Mouse (Mus musculus): ENCODE data around the gene Trim52. TPM values are rescaled to one million over a fixed set of nuclear protein-coding genes. Genes with fewer than 3 reads are reported as not detected.

The Trim52 gene
- not detected in 2 replicates for polyA plus RNA-seq (2016; fragmentation: Nextera tagmentation; extraction: Ambion mirVana)

GRCm38 (mm10) chr14:106105980-106106379, at the start of gene Trim52:
Gene Trim52, plus strand, starts transcription at chr14:106106198.
- no peak within 1 kb of the TSS for H3K9ac ChIP-seq
- no peak within 1 kb of the TSS for H3K4me3 ChIP-seq (replicated peaks)
- no peaks in the 10 kb centered on the region for H3K4me1 ChIP-seq
- 95% methylated on average over 21 of the region's 21 CpGs for WGBS
- ATAC-seq (ENCODE audit: low FRiP score), result no peak
- no peaks in the 10 kb centered on the region for H3K27me3 ChIP-seq
- no peaks in the 10 kb centered on the region for H3K36me3 ChIP-seq (replicated peaks)
- H3K27ac ChIP-seq, result no peak within 1 kb of the TSS
- no peaks in the 10 kb centered on the region for H3K9me3 ChIP-seq
- H3K4me2 ChIP-seq, result no peak within 1 kb of the TSS

DNA sequence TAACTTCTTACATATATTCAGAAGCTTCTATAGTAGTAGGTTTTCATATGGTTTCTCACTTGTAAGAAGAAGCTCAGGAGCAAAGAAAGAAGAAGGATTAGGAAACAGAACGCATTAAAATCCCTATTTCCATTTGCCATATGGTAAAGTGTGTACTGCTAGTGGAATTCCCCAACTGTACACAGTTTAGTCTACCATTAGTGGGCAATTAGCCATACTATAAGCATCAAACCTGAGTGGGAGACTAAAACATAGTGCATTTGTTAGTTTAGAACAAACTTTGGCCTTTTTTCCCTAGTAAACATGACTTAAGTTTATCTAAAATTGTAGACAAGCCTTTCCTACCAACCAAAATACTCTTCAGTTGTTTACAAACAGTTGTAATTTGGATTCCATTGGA, 33.4 kb upstream of the Trim52 start:
- Histone ChIP-seq H3K36me3 (replicated peaks) (no peaks in the 10 kb centered on the region), H3K4me3 (replicated peaks) (no peak overlapping the region), H3K9ac (no peak overlapping the region), H3K27ac (no peak overlapping the region), H3K9me3 (no peaks in the 10 kb centered on the region), H3K27me3 (no peaks in the 10 kb centered on the region), H3K4me1 (no peaks in the 10 kb centered on the region), H3K4me2 (no peak overlapping the region)
- 82% methylated on average over 1 of the region's 1 CpGs for WGBS
- ATAC-seq (ENCODE audit: low FRiP score), result no peak

DNA sequence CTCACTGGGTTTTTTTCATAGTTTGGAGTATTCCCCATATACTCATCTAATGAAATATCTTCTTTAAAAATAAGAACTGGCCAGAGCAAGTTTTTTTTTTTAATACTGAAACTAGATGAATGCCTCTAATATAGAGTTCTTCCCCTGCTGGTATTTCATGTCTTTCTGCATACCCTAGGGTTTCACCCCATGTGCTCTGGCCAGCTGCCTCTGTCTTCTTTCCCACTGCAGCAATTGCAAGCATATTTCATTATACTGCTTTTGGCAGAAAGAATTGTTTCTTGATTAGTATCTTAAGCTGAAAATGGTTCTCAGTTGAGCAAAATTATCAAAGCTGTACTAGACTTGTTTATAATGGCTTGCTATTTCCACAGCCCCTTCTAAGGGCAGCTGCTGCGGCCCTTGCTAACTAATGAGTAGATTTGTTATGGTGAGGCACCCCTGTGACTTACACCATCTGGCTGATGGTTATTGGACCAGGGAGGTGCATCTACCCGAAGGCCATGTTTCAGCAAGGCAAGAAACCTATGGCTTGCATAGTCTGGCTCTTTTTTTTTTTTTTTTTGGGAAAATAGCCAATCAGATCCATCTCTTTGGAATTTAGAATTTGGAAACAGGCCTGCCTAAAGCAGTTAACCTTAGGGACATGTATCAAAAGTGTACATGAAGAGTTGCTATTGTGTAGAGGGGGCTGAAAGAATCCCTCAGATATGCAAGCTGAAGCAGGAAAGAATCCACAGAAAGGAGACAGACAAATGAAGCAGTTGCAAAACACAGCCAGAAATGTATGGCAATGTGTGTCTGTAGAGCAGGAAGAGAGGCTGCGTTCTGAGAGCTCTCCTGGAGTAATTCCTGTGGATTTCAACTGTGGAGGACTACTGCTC, 30.6 kb upstream of the Trim52 start:
- no peak overlapping the region for H3K4me3 ChIP-seq (replicated peaks)
- H3K9me3 ChIP-seq, result no peaks in the 10 kb centered on the region
- H3K4me1 ChIP-seq, result no peaks in the 10 kb centered on the region
- H3K36me3 ChIP-seq (replicated peaks), result no peaks in the 10 kb centered on the region
- H3K4me2 ChIP-seq, result no peak overlapping the region
- no peak for ATAC-seq (ENCODE audit: low FRiP score)
- no peak overlapping the region for H3K9ac ChIP-seq
- H3K27me3 ChIP-seq, result no peaks in the 10 kb centered on the region
- no peak overlapping the region for H3K27ac ChIP-seq
- WGBS, result 74% methylated on average over 3 of the region's 3 CpGs

DNA sequence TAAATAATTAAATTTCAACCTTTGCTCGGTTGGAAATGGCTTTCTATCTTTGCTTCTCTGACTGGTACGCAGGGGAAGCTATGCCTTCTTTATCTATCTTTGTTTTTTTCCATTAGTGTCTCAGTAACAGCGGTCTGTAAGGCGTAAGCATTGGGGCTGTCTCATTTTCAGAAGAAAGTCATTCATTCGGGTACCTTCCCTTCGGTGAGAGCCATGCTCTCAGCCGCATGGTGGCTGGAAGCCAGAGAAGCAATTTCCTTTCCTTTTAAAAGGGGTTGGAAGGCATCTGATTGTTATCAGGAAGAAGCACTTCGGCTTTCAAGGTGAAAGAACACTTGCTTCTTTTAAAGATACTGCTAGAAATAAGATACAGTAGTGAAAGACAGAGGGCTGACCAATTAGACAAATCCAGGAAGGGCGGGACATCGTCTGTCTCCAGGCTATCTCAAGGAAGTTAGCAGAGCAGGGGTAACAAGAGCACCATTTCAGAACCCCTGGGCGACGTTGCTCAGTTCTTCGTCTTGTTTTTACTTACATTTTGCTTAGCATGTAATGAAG, 17.4 kb upstream of the Trim52 start:
- 82% methylated on average over 13 of the region's 13 CpGs for WGBS
- no peaks in the 10 kb centered on the region for H3K36me3 ChIP-seq (replicated peaks)
- ATAC-seq (ENCODE audit: low FRiP score), result no peak

DNA sequence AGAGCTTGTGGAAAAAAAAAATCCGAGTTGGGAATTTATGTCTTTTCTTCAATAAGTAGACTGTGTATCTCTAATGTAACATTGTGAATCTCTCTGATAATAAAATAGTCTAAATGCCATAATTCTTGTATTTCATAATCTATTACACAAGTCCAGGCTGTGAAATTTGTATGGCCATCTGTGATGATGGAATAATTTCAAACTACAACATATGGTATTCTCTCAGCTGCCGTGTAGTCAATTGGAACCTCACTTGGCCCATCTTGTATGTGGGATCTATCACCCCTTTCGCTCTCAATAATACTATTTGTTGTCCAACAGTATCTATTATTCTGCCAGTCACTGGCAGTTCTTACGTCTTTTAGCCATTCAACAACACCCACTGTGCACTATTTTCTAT, 9.2 kb upstream of the Trim52 start:
- ATAC-seq (ENCODE audit: low FRiP score), result no peak
- no peaks in the 10 kb centered on the region for H3K36me3 ChIP-seq (replicated peaks)
- no peak overlapping the region for H3K4me3 ChIP-seq (replicated peaks)
- H3K27me3 ChIP-seq, result no peaks in the 10 kb centered on the region
- H3K27ac ChIP-seq, result no peak overlapping the region
- H3K4me2 ChIP-seq, result no peak overlapping the region
- H3K9me3 ChIP-seq, result no peaks in the 10 kb centered on the region
- no peaks in the 10 kb centered on the region for H3K4me1 ChIP-seq
- 87% methylated on average over 4 of the region's 4 CpGs for WGBS
- no peak overlapping the region for H3K9ac ChIP-seq

More for the DNA sequence above, 17.4 kb upstream of the Trim52 start:
- no peak overlapping the region for H3K4me3 ChIP-seq (replicated peaks)
- no peaks in the 10 kb centered on the region for H3K27me3 ChIP-seq
- H3K27ac ChIP-seq, result no peak overlapping the region
- H3K9me3 ChIP-seq, result no peaks in the 10 kb centered on the region
- H3K4me1 ChIP-seq, result no peaks in the 10 kb centered on the region
- H3K9ac ChIP-seq, result no peak overlapping the region
- no peak overlapping the region for H3K4me2 ChIP-seq

DNA sequence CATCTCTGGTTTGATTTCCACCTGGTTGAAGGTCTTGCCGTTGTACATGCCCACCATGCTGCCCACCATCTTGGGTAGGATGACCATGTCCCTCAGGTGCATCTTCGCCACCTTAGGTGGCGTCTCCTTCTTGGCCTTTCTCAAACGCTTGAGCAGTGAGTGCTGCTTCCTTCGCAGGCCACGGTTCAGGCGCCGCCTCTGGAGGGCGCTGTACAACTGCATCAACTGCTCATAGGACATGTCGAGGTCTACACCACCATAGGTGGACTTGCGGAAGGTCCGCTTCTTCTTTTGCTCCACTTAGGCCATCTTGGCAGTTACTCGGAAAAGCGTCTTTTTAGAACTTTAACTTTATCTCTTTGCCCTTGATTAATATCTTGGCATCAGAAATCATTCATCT, 5.1 kb upstream of the Trim52 start:
- WGBS, result 92% methylated on average over 14 of the region's 14 CpGs
- Histone ChIP-seq H3K36me3 (replicated peaks) (no peaks in the 10 kb centered on the region), H3K27ac (no peak overlapping the region)

GRCm38 (mm10) chr14:106106425-106106824, 427 bp downstream of the Trim52 start:
- 98% methylated on average over 22 of the region's 22 CpGs for WGBS
- Histone ChIP-seq H3K9ac (no peak overlapping the region), H3K4me1 (no peaks in the 10 kb centered on the region), H3K4me2 (no peak overlapping the region), H3K36me3 (replicated peaks) (no peaks in the 10 kb centered on the region), H3K27ac (no peak overlapping the region), H3K27me3 (no peaks in the 10 kb centered on the region), H3K4me3 (replicated peaks) (no peak overlapping the region), H3K9me3 (no peaks in the 10 kb centered on the region)
- no peak for ATAC-seq (ENCODE audit: low FRiP score)

More for the DNA sequence above, 5.1 kb upstream of the Trim52 start:
- no peaks in the 10 kb centered on the region for H3K4me1 ChIP-seq
- H3K4me2 ChIP-seq, result no peak overlapping the region
- H3K4me3 ChIP-seq (replicated peaks), result no peak overlapping the region
- H3K27me3 ChIP-seq, result no peaks in the 10 kb centered on the region
- H3K9ac ChIP-seq, result no peak overlapping the region
- no peak for ATAC-seq (ENCODE audit: low FRiP score)
- H3K9me3 ChIP-seq, result no peaks in the 10 kb centered on the region

- H3K4me2 ChIP-seq, result no peak overlapping the region
- H3K9ac ChIP-seq, result no peak overlapping the region
- no peak overlapping the region for H3K27ac ChIP-seq
- 83% methylated on average over 2 of the region's 2 CpGs for WGBS
- no peak overlapping the region for H3K4me3 ChIP-seq (replicated peaks)
- H3K36me3 ChIP-seq (replicated peaks), result no peaks in the 10 kb centered on the region
- no peaks in the 10 kb centered on the region for H3K4me1 ChIP-seq
- no peaks in the 10 kb centered on the region for H3K9me3 ChIP-seq
- H3K27me3 ChIP-seq, result no peaks in the 10 kb centered on the region
- no peak for ATAC-seq (ENCODE audit: low FRiP score)
These were observed 13.4 kb downstream of the Trim52 start for GRCm38 (mm10) chr14:106119371-106119770.

DNA sequence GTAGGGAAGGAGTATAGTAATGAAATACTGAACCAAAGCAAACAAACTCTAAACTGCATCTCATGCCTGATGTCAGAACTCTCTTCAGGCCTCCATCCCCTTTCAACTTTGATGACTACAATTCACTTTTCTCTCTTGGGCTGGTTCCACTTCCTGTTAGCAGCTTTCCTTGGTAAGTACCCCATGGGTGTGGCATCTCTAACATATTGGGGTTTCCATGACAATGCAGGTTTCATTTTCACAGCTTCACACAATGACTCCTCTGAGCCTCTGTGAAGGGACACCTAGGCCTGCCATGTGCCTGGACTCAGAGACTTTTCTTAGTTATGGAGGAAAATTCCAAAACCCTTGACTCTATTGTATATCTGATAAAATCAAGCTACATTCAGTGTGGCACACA, 30.3 kb downstream of the Trim52 start:
- Histone ChIP-seq H3K9ac (no peak overlapping the region), H3K4me2 (no peak overlapping the region), H3K4me1 (no peaks in the 10 kb centered on the region), H3K27ac (no peak overlapping the region), H3K27me3 (no peaks in the 10 kb centered on the region), H3K9me3 (no peaks in the 10 kb centered on the region), H3K36me3 (replicated peaks) (no peaks in the 10 kb centered on the region), H3K4me3 (replicated peaks) (no peak overlapping the region)
- ATAC-seq (ENCODE audit: low FRiP score), result no peak

- WGBS, result 86% methylated on average over 2 of the region's 2 CpGs
These were observed 45.2 kb downstream of the Trim52 start for GRCm38 (mm10) chr14:106151188-106151587.

DNA sequence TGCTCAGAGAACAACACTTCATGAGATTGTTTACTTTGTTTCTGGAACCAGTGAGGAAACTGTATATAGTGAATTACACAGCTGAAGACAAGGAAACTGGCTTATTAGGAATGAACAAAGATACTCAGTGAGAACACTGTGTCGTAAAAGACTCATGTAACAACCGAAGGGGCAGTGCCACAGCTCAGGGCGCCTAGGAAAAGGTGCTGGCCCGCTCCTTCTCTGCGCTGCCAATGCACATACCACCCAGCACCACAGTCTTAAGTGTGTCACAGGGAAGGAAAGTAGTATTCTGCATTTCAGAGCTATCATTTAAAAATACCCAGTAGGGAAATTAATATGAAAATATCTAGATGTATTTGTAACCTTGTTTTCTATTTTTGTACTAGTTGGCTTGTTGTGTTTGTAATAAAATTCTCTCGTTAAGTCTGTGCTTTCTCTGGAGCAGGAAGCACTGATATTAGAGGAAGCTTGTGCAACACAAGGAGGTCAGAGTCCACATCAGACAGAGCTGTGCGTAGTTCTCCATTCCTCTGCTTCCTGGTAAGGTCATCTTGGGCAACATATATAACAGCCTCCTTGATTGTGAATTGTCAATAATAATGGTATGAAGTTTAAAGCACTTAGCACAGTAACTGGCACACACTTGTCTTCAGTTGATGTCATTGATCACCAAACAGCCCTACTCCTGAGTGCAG, 49.0 kb downstream of the Trim52 start:
- H3K27ac ChIP-seq, result no peak overlapping the region
- H3K36me3 ChIP-seq (replicated peaks), result no peaks in the 10 kb centered on the region
- no peaks in the 10 kb centered on the region for H3K27me3 ChIP-seq
- no peak overlapping the region for H3K4me3 ChIP-seq (replicated peaks)
- WGBS, result 91% methylated on average over 7 of the region's 7 CpGs
- H3K4me1 ChIP-seq, result no peaks in the 10 kb centered on the region
- ATAC-seq (ENCODE audit: low FRiP score), result no peak
- no peaks in the 10 kb centered on the region for H3K9me3 ChIP-seq
- no peak overlapping the region for H3K9ac ChIP-seq
- H3K4me2 ChIP-seq, result no peak overlapping the region

More at GRCm38 (mm10) chr14:106151188-106151587, 45.2 kb downstream of the Trim52 start:
- no peaks in the 10 kb centered on the region for H3K9me3 ChIP-seq
- no peak for ATAC-seq (ENCODE audit: low FRiP score)
- no peak overlapping the region for H3K4me3 ChIP-seq (replicated peaks)
- H3K4me2 ChIP-seq, result no peak overlapping the region
- no peaks in the 10 kb centered on the region for H3K36me3 ChIP-seq (replicated peaks)
- no peak overlapping the region for H3K27ac ChIP-seq
- no peak overlapping the region for H3K9ac ChIP-seq
- H3K4me1 ChIP-seq, result no peaks in the 10 kb centered on the region
- H3K27me3 ChIP-seq, result no peaks in the 10 kb centered on the region

GRCm38 (mm10) chr14:106156533-106156932, 50.5 kb downstream of the Trim52 start:
- Histone ChIP-seq H3K27ac (no peak overlapping the region), H3K4me2 (no peak overlapping the region), H3K27me3 (no peaks in the 10 kb centered on the region), H3K9me3 (no peaks in the 10 kb centered on the region), H3K9ac (no peak overlapping the region), H3K4me1 (no peaks in the 10 kb centered on the region), H3K4me3 (replicated peaks) (no peak overlapping the region), H3K36me3 (replicated peaks) (no peaks in the 10 kb centered on the region)
- ATAC-seq (ENCODE audit: low FRiP score), result no peak
- 89% methylated on average over 1 of the region's 1 CpGs for WGBS
